Mouse (Mus musculus) MN1 (cell line): ENCODE measurements at regions not wholly inside any gene's neighbourhood (a gene's known extent, or its start where the extent isn't known, plus 50 kb on each side); places are given as distances from the start of the nearest gene placed in this dataset.

ENCODE experiments used
- DNase-seq: peaks from one replicate; pipeline ENCODE4 v3.0.0-alpha.2; 2016; ENCODE audit warnings: low spot score

GRCm38 (mm10) chr6:93257130-93257841, 314.0 kb upstream of the Adamts9 start:
- DNase-seq, result no peak

GRCm38 (mm10) chr6:93253746-93254145, 310.5 kb upstream of the Adamts9 start:
- no peak for DNase-seq

GRCm38 (mm10) chr6:93248973-93249372, 305.7 kb upstream of the Adamts9 start:
- no peak for DNase-seq

GRCm38 (mm10) chr6:93246498-93247242, 303.4 kb upstream of the Adamts9 start:
- no peak for DNase-seq

- DNase-seq, result no peak
Observed at GRCm38 (mm10) chr6:93235550-93235949, 292.3 kb upstream of the Adamts9 start.

- no peak for DNase-seq
Observed at GRCm38 (mm10) chr6:93232636-93233035, 289.3 kb upstream of the Adamts9 start.

- peak; percentile 27 for DNase-seq
Observed at GRCm38 (mm10) chr6:93230450-93230849, 287.2 kb upstream of the Adamts9 start.

GRCm38 (mm10) chr6:93229320-93229719, 286.0 kb upstream of the Adamts9 start:
- no peak for DNase-seq

- DNase-seq, result no peak
Observed at GRCm38 (mm10) chr6:93223610-93224550, 280.6 kb upstream of the Adamts9 start.

- DNase-seq, result no peak
Observed at GRCm38 (mm10) chr6:93218015-93218593, 274.8 kb upstream of the Adamts9 start.

GRCm38 (mm10) chr6:93200886-93201285, 257.6 kb upstream of the Adamts9 start:
- no peak for DNase-seq

- DNase-seq, result no peak
Observed at GRCm38 (mm10) chr6:93194741-93195140, 251.4 kb upstream of the Adamts9 start.

GRCm38 (mm10) chr6:93192980-93193379, 249.7 kb upstream of the Adamts9 start:
- no peak for DNase-seq

- no peak for DNase-seq
Observed at GRCm38 (mm10) chr6:93190986-93191385, 247.7 kb upstream of the Adamts9 start.

- no peak for DNase-seq
Observed at GRCm38 (mm10) chr6:93168526-93168925, 225.2 kb upstream of the Adamts9 start.

GRCm38 (mm10) chr6:93167281-93167680, 224.0 kb upstream of the Adamts9 start:
- no peak for DNase-seq

- DNase-seq, result no peak
Observed at GRCm38 (mm10) chr6:93165942-93166341, 222.7 kb upstream of the Adamts9 start.

GRCm38 (mm10) chr6:93152431-93153208, 209.3 kb upstream of the Adamts9 start:
- DNase-seq, result no peak

GRCm38 (mm10) chr6:93150531-93150930, 207.2 kb upstream of the Adamts9 start:
- DNase-seq, result no peak

- DNase-seq, result no peak
Observed at GRCm38 (mm10) chr6:93149956-93150355, 206.7 kb upstream of the Adamts9 start.

GRCm38 (mm10) chr6:93140331-93140731, 197.0 kb upstream of the Adamts9 start:
- no peak for DNase-seq
